Mouse (Mus musculus): ENCODE data around the gene Agbl1.
"Not testable (repeated sequence)": the region's sequence is repeated elsewhere in the genome, so short reads cannot be mapped to it uniquely, and the experiment has no call there.

Gene Agbl1

DNA sequence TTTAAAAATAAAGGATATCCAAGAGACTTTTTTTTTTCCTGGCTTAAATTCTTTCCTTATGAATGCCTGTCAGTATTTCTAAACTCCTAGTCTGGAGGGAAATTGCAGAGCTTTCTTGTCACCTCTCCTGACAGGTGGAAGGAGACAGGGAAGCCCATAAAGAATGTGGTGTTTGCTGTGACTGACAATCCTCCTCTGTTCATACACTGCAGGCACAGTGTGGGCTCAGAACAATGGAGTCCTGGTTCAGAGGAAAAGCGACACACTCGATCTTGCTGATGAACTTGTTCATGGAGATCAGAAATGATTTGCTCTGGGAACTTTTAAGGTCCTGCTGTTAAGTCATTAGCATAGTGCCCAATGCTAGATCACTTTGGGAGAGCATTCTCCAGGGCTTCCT lies 368.1 kb downstream of the Agbl1 start:
- DNase-seq = no peak

- no peak for DNase-seq
Measured at GRCm38 (mm10) chr7:76600050-76600690, 370.5 kb downstream of the Agbl1 start.

DNA sequence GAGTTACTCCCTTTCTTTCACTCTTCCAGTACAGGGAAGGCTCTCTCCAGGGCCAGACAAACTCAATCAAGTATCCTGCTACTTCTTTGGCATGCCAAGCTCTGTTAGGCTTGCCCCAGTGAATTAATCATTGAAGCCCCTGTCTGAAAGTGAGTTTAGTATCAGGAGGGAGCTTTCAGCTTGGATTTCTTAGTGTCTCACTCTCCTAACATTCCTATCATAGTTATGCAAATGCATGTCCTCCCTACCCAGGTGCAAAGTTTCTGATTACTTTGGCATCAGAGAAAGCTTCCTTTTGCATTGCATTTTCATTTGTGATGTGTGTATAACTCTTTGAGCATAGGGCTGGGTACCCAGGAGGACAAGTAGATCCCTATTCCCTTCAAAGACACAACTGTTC lies 399.8 kb downstream of the Agbl1 start:
- DNase-seq = no peak

DNA sequence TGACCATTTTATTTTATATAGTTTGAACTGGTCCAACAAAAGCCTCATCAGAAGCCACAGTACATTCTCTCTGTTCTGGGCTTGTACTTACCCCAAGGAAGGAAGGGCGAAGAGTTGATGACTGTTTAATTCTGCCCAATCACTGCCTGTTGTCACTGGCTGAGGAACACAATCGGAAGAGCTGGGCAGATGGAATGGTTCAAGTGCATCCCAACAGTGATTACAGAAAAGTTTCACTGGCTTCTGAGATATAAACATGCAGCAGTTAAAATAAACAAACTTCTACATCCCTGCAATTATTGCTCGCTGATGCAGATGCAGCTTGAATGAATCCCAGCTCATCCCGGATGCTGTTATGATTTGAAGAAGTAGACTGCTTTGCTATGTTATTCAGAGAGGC lies 421.3 kb downstream of the Agbl1 start:
- DNase-seq = peak in 1 of 2 experiments; percentile 17

- peak; percentile 17 to 43 for DNase-seq
Measured at GRCm38 (mm10) chr7:76661072-76661471, 431.4 kb downstream of the Agbl1 start.

DNA sequence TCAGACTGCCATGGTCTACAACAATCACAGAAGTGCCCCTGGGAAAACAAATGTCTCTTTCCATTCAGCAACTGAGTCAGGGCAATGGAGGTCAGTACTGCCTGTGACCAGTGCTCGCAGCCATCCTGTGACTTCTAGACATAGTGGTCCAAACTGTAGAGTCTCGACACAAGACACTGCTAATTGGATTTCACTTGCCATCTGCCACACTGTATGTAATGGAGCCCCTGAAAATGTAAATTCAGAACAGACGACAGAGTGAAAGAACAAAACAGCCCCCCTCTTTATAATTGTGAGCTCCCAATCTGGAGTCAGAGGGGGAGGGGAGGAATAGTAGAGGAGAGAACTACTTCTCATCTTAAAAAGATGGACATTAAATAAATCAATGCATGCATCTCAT lies 445.2 kb downstream of the Agbl1 start:
- DNase-seq = no peak

- DNase-seq = no peak
Measured at GRCm38 (mm10) chr7:76701224-76701623, 471.5 kb downstream of the Agbl1 start.

GRCm38 (mm10) chr7:76732220-76732619 lies 502.5 kb downstream of the Agbl1 start:
- not testable (repeated sequence) for DNase-seq

GRCm38 (mm10) chr7:76777237-76777855 lies 547.7 kb downstream of the Agbl1 start:
- DNase-seq = no peak

DNA sequence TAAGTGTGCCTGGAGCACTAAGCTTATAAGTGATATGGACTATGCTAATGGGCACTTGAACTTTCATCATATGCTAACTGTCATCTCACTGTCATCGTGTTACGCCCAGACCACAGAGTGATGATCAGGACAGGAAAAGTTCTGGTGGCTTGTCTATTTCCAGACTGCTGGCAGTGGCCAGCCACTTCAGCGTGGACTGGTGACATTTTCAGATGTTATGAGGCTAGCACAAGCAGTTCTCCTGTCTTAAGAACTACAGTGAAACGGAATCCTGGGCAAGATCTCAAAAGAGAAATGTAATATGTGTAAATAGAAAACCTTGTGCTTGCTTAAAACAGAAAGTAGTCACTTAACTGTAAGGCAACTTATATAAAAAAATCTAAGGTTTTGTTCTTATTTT lies 550.8 kb downstream of the Agbl1 start:
- no peak for DNase-seq

- DNase-seq = no peak
Measured at GRCm38 (mm10) chr7:76788561-76789306, 559.0 kb downstream of the Agbl1 start.

- no peak for DNase-seq
Measured at GRCm38 (mm10) chr7:76790041-76790440, 560.4 kb downstream of the Agbl1 start.

- DNase-seq = no peak
Measured at GRCm38 (mm10) chr7:76791247-76791646, 561.6 kb downstream of the Agbl1 start.

DNA sequence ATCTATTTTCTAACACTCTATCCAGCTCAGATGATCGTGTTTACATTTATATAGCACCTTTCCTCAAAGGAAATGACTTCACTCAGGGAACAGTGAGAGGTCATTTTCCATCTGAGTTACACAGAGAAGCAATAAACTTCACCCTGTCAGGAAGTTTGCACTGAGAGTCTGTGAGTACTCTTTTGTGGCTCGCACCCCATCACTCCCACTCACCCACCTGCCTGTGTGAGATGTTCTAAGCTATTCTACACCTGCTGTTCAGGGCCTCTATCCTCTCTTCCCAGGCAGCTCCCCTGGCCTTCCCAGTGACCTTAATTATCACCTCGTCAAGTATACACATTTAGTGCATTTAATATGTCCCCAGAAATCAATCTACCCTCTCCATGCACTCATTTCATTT lies 580.3 kb downstream of the Agbl1 start:
- DNase-seq = no peak

DNA sequence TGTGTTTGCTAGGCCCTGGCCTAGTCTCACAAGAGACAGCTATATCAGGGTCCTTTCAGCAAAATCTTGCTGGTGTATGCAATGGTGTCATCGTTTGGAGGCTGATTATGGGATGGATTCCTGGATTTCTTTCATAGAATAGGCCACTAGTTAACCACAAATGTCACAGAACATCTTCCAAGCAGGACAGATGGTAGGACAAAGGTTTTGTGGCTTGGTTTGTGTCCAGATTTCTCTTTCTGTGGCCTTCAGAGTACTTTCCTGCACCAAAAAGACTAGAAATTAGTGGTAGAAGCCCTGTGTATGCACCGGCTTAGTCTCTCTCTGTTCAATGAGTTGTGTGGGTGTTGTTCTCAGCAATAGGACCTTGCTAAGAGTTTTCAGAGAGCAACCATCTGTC lies 590.9 kb downstream of the Agbl1 start:
- no peak for DNase-seq

DNA sequence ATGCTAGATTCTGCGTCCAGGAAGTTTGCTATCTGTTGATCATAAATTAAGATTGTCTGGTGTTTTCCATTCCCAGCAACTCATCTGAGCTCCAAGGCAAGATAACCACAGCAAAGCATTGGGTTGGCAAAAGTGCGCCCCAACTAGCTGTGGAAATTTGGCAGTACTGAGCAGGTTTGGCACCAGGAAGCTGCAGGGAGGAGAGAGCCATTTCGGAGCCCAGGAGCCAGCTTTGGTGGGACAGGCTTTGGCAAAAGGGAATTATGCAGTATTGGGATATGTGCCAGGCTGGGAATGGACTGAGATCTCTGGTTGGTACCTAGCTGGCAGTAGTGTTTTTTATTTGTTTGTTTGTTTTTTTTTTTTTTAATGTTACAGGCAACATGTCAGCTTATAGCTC lies 612.5 kb downstream of the Agbl1 start:
- DNase-seq = no peak

DNA sequence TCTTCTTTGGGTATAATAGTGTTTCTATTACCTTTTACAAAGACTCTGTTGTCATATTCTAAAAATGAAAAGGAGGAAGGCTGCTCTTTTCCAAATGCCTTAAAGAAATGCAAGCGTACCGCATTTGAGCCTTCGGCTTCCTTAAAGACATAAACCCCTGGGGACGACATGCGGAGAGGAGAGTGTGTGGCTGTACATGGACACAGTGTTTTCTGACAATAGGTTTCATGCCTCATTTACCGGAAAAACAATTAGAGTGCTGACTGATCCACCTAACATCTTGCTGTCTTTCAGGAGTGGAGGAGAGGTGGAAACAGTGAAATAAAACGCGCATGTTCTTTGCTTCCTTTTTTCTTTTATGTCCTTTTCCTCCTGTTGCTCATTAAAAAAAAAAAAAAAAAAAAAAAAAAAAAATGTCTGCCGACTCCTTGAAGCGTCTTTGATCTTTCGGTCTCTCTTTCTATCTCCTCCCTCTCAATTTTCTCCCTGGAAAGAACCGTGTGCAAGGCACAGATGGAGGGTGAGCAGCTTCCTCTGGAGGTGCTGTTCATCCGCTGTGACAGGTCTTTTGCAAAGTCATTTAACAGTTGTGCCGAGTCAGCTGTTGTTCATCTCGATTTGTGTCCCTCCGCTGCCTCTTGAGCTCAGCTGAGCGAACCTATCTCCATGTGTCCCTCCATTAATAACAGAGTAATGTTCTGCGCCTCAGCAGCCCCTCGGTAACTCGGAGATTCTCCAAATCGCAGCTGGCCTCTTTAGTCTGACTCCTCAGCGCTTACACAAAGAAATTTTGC lies 659.9 kb downstream of the Agbl1 start:
- no peak for DNase-seq

- DNase-seq = no peak
Measured at GRCm38 (mm10) chr7:76904096-76904495, 674.4 kb downstream of the Agbl1 start.

GRCm38 (mm10) chr7:76911672-76912071 lies 682.0 kb downstream of the Agbl1 start:
- DNase-seq = no peak

DNA sequence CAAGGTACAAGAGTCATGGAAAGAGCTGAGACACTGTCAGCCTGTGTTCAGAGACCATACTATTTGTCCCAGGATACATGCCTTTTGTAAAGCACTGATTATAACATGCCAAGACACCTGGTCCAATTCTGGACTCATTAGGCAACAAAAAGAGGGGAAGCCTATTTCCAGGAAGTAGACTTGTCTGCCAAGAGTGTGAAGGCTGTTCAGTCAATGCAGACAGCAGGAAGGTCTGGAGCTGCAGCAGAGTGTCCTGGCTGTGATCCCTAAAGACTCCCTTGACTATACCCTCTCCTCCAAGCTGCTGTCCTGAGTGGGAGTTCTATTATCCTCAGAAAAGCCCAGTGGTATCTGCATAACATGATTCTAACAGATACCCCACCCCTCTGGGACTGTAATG lies 689.2 kb downstream of the Agbl1 start:
- no peak for DNase-seq

GRCm38 (mm10) chr7:76921671-76922070 lies 692.0 kb downstream of the Agbl1 start:
- no peak for DNase-seq

GRCm38 (mm10) chr7:76935219-76935618 lies 705.5 kb downstream of the Agbl1 start:
- no peak for DNase-seq

DNA sequence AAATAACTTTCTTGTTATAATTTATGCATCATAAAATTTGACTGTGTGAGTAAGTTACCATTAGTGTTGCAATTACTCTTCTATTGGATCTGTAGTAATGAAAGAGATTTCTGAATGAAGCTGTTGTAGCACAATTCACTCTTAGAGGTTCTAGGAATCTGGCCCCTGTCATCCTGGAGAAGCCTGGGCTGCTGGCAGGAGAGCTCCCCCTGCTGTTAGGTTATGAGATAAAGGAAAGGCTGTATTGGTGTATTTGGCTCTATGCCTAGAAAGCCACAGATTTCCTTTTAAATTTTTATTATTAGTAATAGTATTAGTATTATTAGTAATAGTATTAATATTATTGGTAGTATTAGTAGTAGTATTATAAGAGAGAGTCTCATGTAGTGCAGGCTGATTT lies 711.8 kb downstream of the Agbl1 start:
- peak in 1 of 2 experiments; percentile 29 for DNase-seq

Measured in lung, postnatal 4 days (tissue).